Mouse (Mus musculus): ENCODE measurements around the gene Cox8b. TPM values are rescaled to one million over a fixed set of nuclear protein-coding genes. Genes with fewer than 3 reads are reported as not detected.

Cox8b gene
- polyA plus RNA-seq, 1 experiment from 2014 or later: 10.0 TPM

DNA sequence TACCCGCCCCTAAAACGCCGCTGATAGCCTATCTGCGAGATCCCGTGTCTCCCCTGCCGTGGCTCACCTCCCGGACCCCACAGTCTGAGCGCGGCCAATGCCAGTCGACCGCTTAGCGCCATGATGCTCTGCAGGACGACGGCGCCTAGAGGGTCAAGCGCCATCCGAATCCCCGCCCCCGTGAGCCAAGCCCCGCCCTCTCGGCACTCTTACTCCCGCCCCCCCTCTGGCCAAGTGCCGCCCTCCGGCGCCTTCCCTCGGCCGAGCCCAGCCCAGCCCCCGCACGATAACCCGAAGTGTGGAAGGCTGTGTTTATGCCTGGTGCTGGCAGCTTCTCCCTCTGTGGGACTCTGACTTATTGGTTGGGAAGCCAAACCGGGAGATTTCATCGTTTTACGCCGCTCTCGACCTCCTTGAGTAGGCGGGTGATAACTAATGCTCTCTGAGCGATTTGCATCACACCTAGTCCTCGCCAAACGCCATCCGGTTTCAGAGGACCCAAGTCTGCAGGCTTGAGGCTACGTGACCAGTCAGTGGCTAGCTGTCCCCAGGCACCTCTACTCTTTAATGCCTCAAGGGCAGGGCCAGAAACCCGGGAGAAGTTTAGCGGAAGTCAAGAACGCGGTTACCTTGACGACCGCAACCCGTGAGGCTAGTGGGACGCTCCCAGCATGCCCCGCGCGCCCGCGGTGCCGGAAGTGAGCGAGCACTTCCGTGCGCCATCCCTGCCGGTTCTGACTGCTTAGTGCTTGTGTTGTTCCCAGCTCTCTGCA is 18.4 kb downstream of the Cox8b start, which contains the start of the genes Psmd13 and Sirt3:
Gene Psmd13, plus strand, starts transcription at position 273 of the 773 bp plus-strand sequence.
Gene Sirt3, minus strand, starts transcription at position 614 of the 773 bp plus-strand sequence.
- peak within 1 kb of the TSS; percentile 82 for H3K9ac ChIP-seq (ENCODE audit: low read length)
- H3K27ac ChIP-seq (ENCODE audit: low read length): peak within 1 kb of the TSS; percentile 96
- WGBS: under 1% methylated on average over 57 of the region's 59 CpGs
- peaks cover 8% of the 10 kb centered on the region for H3K4me1 ChIP-seq (replicated peaks; ENCODE audit: control insufficient read depth, insufficient read depth, low read length)
- no peaks in the 10 kb centered on the region for H3K27me3 ChIP-seq (ENCODE audit: control insufficient read depth, insufficient read depth, low read depth, low read length)
- peak within 1 kb of the TSS; percentile 98 for H3K4me3 ChIP-seq (ENCODE audit: low read length)
- peaks cover 5% of the 10 kb centered on the region; the same call in 1 of the 2 replicates for H3K36me3 ChIP-seq (ENCODE audit: control insufficient read depth, insufficient read depth, low read length)
- H3K9me3 ChIP-seq (ENCODE audit: control insufficient read depth, low read length): no peaks in the 10 kb centered on the region
- peak; percentile 98 for ATAC-seq (ENCODE audit: low read depth)
- H3K4me2 ChIP-seq (ENCODE audit: low read depth, low read length): peak within 1 kb of the TSS; percentile 85

- 15% methylated on average over 8 of the region's 8 CpGs for WGBS
- no peaks in the 10 kb centered on the region for H3K36me3 ChIP-seq (ENCODE audit: control insufficient read depth, insufficient read depth, low read length)
- peak overlapping the region; percentile 82 for H3K9ac ChIP-seq (ENCODE audit: low read length)
- no peak for ATAC-seq (ENCODE audit: low read depth)
- peak overlapping the region; percentile 98 for H3K4me3 ChIP-seq (ENCODE audit: low read length)
- no peaks in the 10 kb centered on the region for H3K9me3 ChIP-seq (ENCODE audit: control insufficient read depth, low read length)
- no peaks in the 10 kb centered on the region for H3K27me3 ChIP-seq (ENCODE audit: control insufficient read depth, insufficient read depth, low read depth, low read length)
- H3K4me2 ChIP-seq (ENCODE audit: low read depth, low read length): peak overlapping the region; percentile 85
- H3K27ac ChIP-seq (ENCODE audit: low read length): no peak overlapping the region
- peaks cover 8% of the 10 kb centered on the region for H3K4me1 ChIP-seq (replicated peaks; ENCODE audit: control insufficient read depth, insufficient read depth, low read length)
Measured at GRCm38 (mm10) chr7:140880865-140881515, 19.3 kb downstream of the Cox8b start.

DNA sequence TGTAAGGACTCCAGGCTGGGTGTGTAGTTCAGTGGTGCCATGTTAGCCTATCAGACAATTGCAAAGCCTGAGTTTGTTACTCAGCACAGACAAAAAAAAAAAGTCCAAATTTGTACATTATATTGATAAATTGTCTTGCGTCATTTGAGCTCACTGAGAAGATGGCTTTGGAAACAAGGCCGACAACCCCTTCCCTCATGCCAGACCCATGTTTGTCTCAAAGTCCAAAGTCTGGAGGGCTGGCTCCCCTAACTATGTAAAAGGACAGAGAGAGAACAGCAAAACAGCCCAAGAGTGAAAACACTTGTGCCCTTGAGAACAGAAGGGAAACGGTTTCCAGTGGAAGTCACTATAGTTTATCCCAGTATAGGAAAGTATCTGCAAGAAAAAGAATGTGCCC is 19.8 kb downstream of the Cox8b start:
- H3K9ac ChIP-seq (ENCODE audit: low read length): no peak overlapping the region
- WGBS: 82% methylated on average over 3 of the region's 3 CpGs
- no peaks in the 10 kb centered on the region for H3K9me3 ChIP-seq (ENCODE audit: control insufficient read depth, low read length)
- peak overlapping the region; percentile 85; the same call in 1 of the 2 replicates for H3K4me2 ChIP-seq (ENCODE audit: low read depth, low read length)
- H3K27me3 ChIP-seq (ENCODE audit: control insufficient read depth, insufficient read depth, low read depth, low read length): no peaks in the 10 kb centered on the region
- H3K27ac ChIP-seq (ENCODE audit: low read length): no peak overlapping the region
- no peak overlapping the region for H3K4me3 ChIP-seq (ENCODE audit: low read length)
- ATAC-seq (ENCODE audit: low read depth): no peak
- H3K4me1 ChIP-seq (replicated peaks; ENCODE audit: control insufficient read depth, insufficient read depth, low read length): peaks cover 8% of the 10 kb centered on the region
- no peaks in the 10 kb centered on the region for H3K36me3 ChIP-seq (ENCODE audit: control insufficient read depth, insufficient read depth, low read length)

GRCm38 (mm10) chr7:140879355-140879754 is 20.9 kb downstream of the Cox8b start:
- no peak for ATAC-seq (ENCODE audit: low read depth)
- H3K4me3 ChIP-seq (ENCODE audit: low read length): no peak overlapping the region
- H3K27ac ChIP-seq (ENCODE audit: low read length): no peak overlapping the region
- H3K36me3 ChIP-seq (ENCODE audit: control insufficient read depth, insufficient read depth, low read length): no peaks in the 10 kb centered on the region
- H3K4me1 ChIP-seq (replicated peaks; ENCODE audit: control insufficient read depth, insufficient read depth, low read length): peaks cover 8% of the 10 kb centered on the region
- 82% methylated on average over 7 of the region's 7 CpGs for WGBS
- H3K27me3 ChIP-seq (ENCODE audit: control insufficient read depth, insufficient read depth, low read depth, low read length): no peaks in the 10 kb centered on the region
- H3K4me2 ChIP-seq (ENCODE audit: low read depth, low read length): no peak overlapping the region
- H3K9me3 ChIP-seq (ENCODE audit: control insufficient read depth, low read length): no peaks in the 10 kb centered on the region
- H3K9ac ChIP-seq (ENCODE audit: low read length): no peak overlapping the region

- Histone ChIP-seq H3K4me1 (replicated peaks; ENCODE audit: control insufficient read depth, insufficient read depth, low read length) (peaks cover 3% of the 10 kb centered on the region), H3K9me3 (ENCODE audit: control insufficient read depth, low read length) (no peaks in the 10 kb centered on the region), H3K27me3 (ENCODE audit: control insufficient read depth, insufficient read depth, low read depth, low read length) (no peaks in the 10 kb centered on the region), H3K4me2 (ENCODE audit: low read depth, low read length) (no peak overlapping the region), H3K4me3 (ENCODE audit: low read length) (no peak overlapping the region), H3K36me3 (ENCODE audit: control insufficient read depth, insufficient read depth, low read length) (no peaks in the 10 kb centered on the region), H3K27ac (ENCODE audit: low read length) (no peak overlapping the region), H3K9ac (ENCODE audit: low read length) (no peak overlapping the region)
- WGBS: 76% methylated on average over 6 of the region's 6 CpGs
- no peak for ATAC-seq (ENCODE audit: low read depth)
Measured at GRCm38 (mm10) chr7:140877364-140877763, 22.9 kb downstream of the Cox8b start.

DNA sequence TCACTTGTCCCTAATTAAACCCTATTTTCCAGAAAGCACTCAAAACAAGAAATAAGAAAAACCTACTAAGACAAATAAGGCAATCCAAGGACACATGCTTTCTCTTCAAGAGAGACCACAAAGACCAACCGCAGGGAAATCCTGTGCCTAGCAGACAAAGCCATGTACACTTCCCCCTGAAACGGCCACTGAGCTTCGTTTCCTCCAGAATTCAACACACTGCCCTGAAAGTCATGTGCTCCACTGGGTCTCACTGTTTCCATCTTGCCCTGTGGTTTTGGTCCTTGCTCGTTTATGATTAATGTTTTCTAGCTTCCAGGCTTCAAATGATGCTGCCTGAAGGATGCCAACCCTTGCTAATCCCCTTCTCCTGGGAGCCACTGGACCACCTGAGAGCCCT is 26.0 kb downstream of the Cox8b start:
- Histone ChIP-seq H3K36me3 (ENCODE audit: control insufficient read depth, insufficient read depth, low read length) (no peaks in the 10 kb centered on the region), H3K27me3 (ENCODE audit: control insufficient read depth, insufficient read depth, low read depth, low read length) (no peaks in the 10 kb centered on the region), H3K27ac (ENCODE audit: low read length) (no peak overlapping the region), H3K4me1 (replicated peaks; ENCODE audit: control insufficient read depth, insufficient read depth, low read length) (no peaks in the 10 kb centered on the region), H3K4me2 (ENCODE audit: low read depth, low read length) (no peak overlapping the region), H3K9me3 (ENCODE audit: control insufficient read depth, low read length) (no peaks in the 10 kb centered on the region), H3K4me3 (ENCODE audit: low read length) (no peak overlapping the region), H3K9ac (ENCODE audit: low read length) (no peak overlapping the region)
- ATAC-seq (ENCODE audit: low read depth): no peak
- 83% methylated on average over 4 of the region's 4 CpGs for WGBS

- Histone ChIP-seq H3K36me3 (ENCODE audit: control insufficient read depth, insufficient read depth, low read length) (peaks cover 18% of the 10 kb centered on the region), H3K4me3 (ENCODE audit: low read length) (no peak overlapping the region), H3K4me2 (ENCODE audit: low read depth, low read length) (no peak overlapping the region), H3K27me3 (ENCODE audit: control insufficient read depth, insufficient read depth, low read depth, low read length) (no peaks in the 10 kb centered on the region), H3K9me3 (ENCODE audit: control insufficient read depth, low read length) (no peaks in the 10 kb centered on the region), H3K4me1 (replicated peaks; ENCODE audit: control insufficient read depth, insufficient read depth, low read length) (no peaks in the 10 kb centered on the region), H3K27ac (ENCODE audit: low read length) (no peak overlapping the region), H3K9ac (ENCODE audit: low read length) (no peak overlapping the region)
- no peak for ATAC-seq (ENCODE audit: low read depth)
- WGBS: 82% methylated on average over 12 of the region's 12 CpGs
Measured at GRCm38 (mm10) chr7:140864761-140865160, 35.5 kb downstream of the Cox8b start.

- Histone ChIP-seq H3K9me3 (ENCODE audit: control insufficient read depth, low read length) (no peaks in the 10 kb centered on the region), H3K36me3 (ENCODE audit: control insufficient read depth, insufficient read depth, low read length) (peaks cover 19% of the 10 kb centered on the region), H3K9ac (ENCODE audit: low read length) (no peak overlapping the region), H3K27me3 (ENCODE audit: control insufficient read depth, insufficient read depth, low read depth, low read length) (no peaks in the 10 kb centered on the region), H3K27ac (ENCODE audit: low read length) (no peak overlapping the region), H3K4me2 (ENCODE audit: low read depth, low read length) (no peak overlapping the region), H3K4me3 (ENCODE audit: low read length) (no peak overlapping the region), H3K4me1 (replicated peaks; ENCODE audit: control insufficient read depth, insufficient read depth, low read length) (peaks cover 10% of the 10 kb centered on the region)
- WGBS: 87% methylated on average over 5 of the region's 5 CpGs
- no peak for ATAC-seq (ENCODE audit: low read depth)
Measured at GRCm38 (mm10) chr7:140860728-140861127, 39.5 kb downstream of the Cox8b start.

DNA sequence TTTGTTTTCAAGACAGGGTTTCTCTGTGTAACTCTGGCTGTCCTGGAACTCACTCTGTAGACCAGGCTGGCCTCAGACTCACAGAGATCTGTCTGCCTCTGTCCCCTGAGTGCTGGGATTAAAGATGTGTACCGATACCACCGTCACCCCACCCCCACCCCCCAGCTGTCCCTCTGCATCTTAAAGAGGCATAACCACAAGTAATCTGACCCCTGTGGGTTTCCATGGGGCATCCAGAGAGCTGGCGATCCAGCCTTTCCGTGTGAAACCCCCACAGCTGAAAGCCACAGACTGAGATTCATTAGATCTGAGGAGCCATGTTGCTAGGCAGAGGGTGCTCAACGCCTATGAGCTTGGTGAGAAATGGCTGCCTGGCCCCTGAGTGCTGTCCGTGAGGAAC is 40.2 kb downstream of the Cox8b start:
- Histone ChIP-seq H3K4me2 (ENCODE audit: low read depth, low read length) (no peak overlapping the region), H3K9ac (ENCODE audit: low read length) (no peak overlapping the region), H3K9me3 (ENCODE audit: control insufficient read depth, low read length) (no peaks in the 10 kb centered on the region), H3K36me3 (ENCODE audit: control insufficient read depth, insufficient read depth, low read length) (peaks cover 19% of the 10 kb centered on the region), H3K27ac (ENCODE audit: low read length) (no peak overlapping the region), H3K4me3 (ENCODE audit: low read length) (no peak overlapping the region), H3K4me1 (replicated peaks; ENCODE audit: control insufficient read depth, insufficient read depth, low read length) (peaks cover 15% of the 10 kb centered on the region), H3K27me3 (ENCODE audit: control insufficient read depth, insufficient read depth, low read depth, low read length) (no peaks in the 10 kb centered on the region)
- ATAC-seq (ENCODE audit: low read depth): no peak
- 71% methylated on average over 6 of the region's 6 CpGs for WGBS

Data from lung, embryonic 16.5 days (tissue).